Mouse (Mus musculus) spleen, adult 2 months (tissue): ENCODE measurements at regions not wholly inside any gene's neighbourhood (a gene's known extent, or its start where the extent isn't known, plus 50 kb on each side); places are given as distances from the start of the nearest gene placed in this dataset.

Source experiments
- CTCF ChIP-seq: fragments of 200-500 bp; IDR thresholded peaks from 2 replicates; pipeline ENCODE4 v1.5.1; 2011; ENCODE audit warnings: mild to moderate bottlenecking, inconsistent platforms; ENCODE audit not compliant: insufficient read depth, insufficient read length, insufficient replicate concordance; ENCODE audit errors: extremely low read depth
- POLR2A ChIP-seq: fragments of 200-500 bp; IDR thresholded peaks from 2 replicates; pipeline ENCODE4 v1.6.1; 2011; ENCODE audit warnings: low read depth, low read length, inconsistent platforms

DNA sequence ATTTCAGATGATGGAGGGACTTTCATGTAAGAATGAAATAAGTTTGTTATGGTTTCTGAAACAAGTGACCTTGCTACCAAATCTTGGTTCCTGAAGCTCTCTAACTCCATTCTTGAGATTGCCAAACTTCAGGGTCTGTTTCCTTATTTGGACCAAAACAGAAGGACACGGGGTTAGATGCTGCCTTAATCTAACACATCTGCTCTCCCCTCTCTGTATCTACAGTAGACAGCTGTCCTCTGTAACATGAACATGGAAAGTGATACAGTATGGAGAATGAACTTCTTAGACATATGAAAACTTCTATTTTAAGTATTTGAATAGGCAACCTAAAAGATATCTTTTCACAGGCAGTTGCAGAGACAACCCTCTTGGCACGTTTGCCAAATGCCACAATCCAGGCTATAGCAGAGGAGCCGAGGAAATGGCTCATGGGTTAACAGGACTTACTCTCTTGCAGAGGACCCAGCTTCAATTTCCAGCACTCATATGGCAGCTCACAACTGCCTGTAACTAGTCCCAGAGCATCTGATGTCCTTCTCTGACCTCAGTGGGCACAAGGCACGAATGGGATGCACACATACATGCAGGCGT is 171.4 kb downstream of the Ndfip2 start:
- TF ChIP-seq CTCF (no peak), POLR2A (no peak)
